Mouse (Mus musculus): Measurements from ENCODE around the gene Ganab.
"Not testable (repeated sequence)": the region's sequence is repeated elsewhere in the genome, so short reads cannot be mapped to it uniquely, and the experiment has no call there.

Ganab gene

DNA sequence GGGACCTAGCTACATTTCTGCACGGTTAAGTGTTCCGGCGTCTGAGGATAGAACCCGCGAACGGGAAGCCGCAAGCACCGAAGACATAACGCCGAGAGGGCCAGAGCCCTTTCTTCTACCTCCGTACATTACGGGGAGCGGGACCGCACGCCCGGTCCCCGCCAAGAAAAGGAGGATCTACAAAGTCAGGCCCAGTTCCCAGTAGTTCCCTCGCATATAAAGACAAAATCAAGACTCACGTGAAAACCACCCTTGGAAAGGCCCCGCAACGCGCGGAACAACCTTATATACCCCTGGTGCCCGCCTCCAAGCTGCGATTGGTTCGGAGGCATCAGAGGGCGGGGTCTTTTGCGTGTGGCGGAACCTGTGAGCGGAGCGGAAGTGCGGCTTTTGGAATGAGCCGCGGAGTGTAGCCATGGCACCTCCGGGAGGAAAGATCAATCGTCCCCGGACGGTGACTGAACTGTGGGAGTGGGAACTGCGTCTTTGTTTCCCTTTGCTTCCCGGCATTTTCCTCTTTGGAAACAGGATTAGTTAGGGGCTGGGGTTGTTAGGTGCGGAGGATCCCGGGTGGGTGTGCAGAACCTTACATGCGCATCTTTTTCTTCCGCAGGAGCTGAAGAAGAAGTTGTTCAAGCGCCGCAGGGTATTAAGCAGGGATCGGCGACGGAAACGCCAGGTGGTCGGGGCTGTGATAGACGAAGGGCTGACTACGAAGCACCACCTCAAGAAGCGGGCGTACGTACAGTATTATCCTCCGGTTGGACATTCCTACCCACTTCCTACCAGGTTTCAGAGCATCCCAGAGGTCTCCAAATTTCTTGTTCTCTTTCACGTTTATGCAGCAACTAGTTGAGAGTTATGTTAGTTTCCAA is 9.1 kb upstream of the Ganab start, which contains the start of the genes 1810009A15Rik and Gm49416:
1810009A15Rik (plus strand) TSS at position 343 of the 875 bp plus-strand sequence.
Gm49416 (plus strand) TSS at position 416 of the 875 bp plus-strand sequence.
- DNase-seq = peak; percentile 96

DNA sequence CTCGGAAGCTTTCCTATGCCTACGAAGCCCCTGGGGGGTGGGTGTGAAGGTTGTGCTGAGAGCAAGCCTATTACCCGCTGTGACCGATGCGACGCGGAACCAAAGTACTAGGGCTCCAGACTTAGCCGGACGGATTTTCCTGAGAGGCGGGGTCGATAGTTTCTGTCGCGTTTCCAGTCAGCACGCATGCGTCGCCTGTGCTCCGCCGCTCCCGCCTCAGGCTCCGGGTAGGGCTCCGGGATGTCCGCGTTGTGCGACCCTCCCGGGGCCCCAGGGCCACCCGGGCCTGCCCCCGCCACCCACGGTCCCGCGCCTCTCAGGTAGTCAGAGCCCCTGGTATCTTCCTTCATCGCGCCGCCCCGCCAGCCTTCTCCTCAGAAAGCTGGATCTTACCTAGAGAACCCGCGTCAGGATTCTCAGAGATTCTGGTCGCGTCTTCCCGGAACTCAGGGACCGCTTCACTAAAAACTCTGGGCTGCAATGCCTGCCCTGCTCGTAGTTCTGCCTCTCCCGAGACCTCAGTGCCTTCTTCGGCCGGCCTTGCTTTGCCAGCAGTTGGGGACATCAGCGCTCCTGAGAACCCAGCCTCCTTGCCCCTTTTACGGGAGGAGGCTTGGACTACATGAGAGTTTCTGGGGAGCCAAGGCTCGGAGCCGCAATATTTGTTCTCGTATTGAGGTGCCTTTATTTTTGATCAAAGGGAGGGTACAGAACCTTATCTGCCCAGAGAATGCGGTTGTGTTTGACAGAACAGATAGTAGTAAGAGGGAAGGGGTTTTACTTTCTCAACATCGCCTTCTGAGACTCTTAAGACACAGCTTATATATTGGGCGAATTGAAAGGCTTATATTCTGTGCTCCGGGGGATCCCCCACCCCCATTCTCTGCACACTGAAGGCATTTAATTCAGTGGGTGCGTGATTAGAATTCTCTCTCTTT is 4.8 kb upstream of the Ganab start, which contains the start of gene Ints5:
Ints5 (plus strand) TSS at position 177 of the 938 bp plus-strand sequence.
- DNase-seq = peak; percentile 86

DNA sequence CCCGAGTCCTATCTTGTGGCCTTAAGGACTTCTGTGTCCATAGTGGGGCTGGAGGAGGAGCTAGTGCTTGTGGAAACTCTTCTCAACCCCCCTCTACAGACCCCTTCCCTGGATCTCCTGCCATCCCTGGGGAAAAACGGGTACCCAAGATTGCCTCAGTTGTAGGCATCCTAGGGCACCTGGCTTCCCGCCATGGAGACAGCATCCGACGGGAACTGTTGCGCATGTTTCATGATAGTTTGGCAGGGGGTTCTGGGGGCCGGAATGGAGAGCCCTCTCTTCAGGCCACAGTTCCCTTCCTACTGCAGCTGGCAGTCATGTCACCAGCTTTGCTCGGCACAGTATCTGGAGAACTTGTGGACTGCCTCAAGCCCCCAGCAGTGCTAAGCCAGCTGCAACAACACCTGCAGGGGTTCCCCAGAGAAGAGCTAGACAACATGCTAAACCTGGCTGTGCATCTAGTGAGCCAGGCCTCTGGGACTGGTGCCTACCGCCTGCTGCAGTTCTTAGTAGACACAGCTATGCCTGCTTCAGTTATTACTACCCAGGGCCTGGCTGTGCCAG is 2.4 kb upstream of the Ganab start:
- no peak for DNase-seq

DNA sequence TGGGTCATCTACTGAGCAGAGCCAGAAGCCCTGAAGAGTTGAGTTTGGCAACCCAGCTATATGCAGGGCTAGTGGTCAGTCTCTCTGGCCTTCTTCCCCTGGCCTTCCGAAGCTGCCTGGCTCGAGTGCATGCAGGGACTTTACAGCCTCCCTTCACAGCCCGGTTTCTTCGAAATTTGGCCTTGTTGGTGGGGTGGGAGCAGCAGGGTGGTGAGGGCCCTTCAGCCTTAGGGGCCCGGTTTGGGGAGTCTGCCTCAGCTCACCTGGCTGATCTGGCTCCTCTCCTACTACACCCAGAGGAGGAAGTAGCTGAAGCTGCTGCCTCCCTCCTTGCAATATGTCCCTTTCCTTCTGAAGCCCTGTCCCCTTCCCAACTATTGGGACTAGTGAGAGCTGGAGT is 1.6 kb upstream of the Ganab start:
- DNase-seq = not testable (repeated sequence)

DNA sequence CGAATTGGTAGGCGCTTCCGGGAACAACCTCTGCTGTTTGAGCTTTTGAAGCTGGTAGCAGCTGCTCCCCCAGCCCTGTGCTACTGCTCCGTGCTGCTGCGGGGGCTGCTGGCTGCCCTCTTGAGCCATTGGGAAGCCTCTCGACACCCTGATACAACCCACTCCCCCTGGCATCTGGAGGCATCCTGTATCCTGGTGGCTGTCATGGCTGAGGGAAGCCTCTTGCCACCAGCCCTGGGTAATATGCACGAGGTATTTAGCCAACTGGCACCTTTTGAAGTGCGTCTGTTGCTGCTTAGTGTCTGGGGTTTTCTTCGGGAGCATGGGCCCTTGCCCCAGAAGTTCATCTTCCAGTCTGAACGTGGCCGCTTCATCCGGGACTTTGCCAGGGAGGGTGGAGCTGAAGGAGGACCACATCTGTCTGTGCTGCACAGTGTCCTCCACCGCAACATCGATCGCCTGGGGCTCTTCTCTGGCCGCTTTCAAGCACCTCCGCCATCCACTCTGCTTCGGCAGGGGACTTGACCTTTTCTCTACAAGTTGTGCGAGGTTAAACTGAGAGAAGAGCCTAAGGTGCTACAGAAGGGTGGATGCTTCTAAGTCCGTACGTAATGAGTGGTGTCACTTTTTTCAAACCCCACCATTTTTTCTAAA is 533 bp upstream of the Ganab start:
- DNase-seq = peak; percentile 30

DNA sequence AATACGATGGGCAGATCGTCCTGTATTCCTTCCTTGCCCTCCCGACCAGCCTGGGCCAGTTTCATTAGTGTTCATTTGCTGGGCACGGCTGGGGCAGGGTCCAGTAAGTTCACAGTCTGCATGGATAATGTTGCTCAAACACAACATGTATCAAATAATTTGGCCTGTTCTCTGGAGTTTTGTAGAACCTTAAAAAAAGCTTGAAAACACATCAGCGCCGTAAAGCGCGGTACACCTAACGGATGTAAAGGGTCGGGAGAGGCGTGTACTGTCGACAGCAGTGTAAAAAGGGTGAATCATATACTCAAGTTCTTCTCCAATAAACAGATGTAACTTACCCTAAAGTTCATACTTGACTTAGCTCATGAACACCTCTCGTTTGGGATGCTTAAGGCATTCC is 705 bp downstream of the Ganab start:
- no peak for DNase-seq

DNA sequence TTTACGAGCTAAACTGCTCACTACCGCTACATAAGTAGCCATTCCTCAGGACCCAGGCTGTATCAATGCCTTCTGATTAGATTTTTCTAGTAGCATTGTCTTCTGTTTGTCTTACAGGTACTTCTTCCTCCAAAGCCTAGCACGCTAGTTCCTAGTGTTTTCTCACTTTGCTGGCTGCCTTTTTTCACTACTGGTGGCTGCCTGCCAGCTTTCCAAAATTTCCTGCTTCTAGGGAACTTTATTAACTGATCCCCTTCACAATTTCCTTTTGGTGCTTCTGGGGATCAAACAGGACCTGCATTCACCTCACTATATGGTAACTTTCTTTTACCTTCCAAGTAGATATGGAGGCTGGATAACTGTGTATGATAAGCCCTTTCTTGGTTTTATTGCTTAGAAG is 1.2 kb downstream of the Ganab start:
- no peak for DNase-seq

DNA sequence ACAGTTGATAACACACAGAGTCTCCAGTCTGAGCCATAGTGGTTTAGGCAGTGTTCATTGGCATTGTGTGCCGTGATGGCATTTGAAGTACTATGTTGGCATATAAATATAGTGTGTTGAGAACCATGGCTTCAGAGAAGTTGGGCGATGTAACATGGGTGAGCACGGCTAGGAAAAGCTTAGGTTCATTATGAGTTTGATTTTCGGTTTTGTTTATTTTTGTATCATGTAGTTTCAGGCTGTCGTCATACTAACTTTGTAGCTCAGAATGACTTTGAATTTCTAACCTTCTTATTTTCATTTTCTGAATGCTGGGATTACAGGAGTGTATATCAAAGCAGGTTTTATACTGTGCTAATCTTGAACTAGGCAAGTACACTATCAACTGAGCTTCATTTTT is 5.5 kb downstream of the Ganab start:
- DNase-seq = no peak

DNA sequence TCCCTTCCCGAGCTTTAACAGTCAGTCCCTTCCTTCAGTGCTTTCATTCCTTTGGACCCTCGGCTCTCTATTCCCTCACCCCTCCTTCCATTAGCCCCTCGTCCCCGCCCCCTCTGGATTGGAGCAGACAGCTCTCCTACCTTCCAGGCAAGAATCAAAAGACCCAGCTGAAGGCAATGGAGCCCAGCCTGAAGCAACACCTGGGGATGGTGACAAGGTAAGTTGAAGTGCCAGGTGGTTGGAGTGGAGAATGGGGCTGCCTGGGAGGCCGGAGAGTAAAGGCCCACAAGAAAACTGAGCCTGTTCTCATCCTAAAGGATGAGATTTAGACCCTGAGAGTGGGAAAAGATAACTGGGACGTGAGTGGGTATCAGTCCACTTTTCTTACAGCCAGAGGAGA is 10.7 kb downstream of the Ganab start:
- DNase-seq = no peak

DNA sequence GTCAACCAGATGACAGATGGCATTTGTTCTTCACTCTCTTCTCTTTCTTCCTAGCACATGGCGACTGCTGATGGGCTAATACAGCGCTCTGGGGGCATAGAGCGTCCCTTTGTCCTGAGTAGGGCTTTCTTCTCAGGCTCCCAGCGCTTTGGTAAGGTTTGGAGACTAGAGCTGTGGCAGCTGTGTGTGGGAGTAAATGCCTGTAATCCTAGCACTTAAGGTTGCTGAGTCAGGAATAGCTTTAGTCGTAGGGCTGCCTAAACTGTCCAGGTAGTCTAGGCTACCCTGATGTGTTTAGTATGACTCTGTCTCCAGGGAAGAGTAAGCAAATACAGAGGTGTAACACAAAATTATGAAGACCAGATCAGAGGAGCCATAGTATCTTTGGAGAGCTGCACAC is 13.9 kb downstream of the Ganab start:
- DNase-seq = peak; percentile 60

DNA sequence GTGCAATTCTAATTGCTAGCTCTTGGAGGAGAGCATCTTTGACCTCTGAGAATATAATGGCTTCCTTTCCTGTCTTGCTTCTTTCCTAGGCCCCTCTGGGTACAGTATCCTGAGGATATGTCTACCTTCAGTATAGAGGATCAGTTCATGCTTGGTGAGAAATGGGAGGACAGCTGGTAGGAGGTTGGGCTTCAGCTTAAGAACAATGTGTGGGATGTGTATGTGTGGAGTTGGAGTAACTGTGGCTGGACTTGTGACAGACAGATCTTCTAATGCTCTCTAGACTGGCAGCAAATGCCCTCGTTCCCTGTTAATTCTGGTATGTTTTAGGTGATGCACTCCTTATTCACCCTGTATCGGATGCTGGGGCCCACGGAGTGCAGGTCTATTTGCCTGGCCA is 16.3 kb downstream of the Ganab start:
- DNase-seq = peak; percentile 57

DNA sequence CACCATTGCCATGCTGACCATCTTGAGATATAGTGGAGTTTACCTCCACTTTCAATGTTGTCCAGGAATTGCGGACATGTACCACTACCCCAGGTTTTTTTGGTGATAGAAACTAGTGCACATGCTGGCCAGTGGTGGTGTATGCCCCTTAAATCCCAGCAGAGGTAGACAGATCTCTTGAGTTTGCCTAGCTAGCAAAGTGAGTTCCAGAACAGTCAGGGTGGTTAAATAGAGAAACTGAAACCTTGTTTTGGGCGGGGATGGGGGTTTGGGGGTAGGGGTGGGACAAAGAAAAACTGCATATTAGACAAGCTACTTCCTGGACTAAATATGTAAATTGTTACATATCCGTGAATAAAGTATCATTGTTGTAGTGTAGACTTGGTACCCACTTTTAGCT is 21.1 kb downstream of the Ganab start:
- no peak for DNase-seq

DNA sequence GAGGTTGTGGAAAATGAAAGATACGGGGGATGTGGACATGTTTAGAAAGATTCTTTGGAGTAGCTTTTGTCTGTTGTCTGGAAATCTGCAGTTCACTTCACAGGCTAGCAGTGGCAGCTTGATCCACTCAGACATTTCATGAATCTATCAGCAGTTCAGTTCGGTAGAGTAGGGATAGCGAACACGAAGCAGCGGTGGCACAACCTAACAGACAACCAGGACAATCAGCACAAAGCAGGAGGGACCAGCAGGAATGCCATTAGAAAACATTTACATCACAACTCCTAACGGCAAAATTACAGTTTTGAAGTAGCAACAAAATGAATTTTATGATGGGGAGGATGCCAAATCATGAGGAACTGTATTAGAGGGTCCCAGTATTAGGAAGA is 21.8 kb downstream of the Ganab start:
- no peak for DNase-seq

DNA sequence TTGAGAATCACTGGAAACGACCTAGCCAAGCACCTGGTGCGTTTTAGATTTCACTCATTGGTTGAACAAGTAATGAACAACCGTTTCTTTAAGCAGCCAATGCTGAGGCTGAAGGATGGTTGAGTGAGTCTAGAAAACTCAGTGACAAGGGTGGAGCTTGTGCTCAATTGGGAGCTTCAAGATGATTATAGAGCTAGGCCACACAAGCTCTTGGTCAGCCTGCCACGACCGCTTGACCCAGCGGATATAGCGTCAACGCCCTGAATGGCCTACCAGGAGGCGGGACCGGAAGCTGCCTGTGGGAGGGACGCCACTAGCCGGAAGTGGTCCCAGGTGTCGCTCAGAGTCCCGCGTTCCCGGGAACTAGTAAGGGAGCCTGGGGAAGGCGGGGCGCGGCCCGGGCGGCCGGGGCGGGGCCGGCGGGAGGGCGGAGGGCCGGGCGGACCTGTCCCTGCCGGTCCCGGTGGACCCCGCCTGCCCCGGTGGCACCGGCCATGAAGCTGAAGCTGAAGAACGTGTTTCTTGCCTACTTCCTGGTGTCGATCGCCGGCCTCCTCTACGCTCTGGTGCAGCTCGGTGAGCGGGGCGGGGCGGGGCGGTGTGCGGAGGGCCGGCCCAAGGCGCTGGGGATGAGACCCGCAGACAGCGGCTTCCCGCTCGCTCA is 22.3 kb downstream of the Ganab start, which contains the start of gene B3gat3:
B3gat3 (plus strand) TSS at position 302 of the 664 bp plus-strand sequence.
- DNase-seq = peak; percentile 96

DNA sequence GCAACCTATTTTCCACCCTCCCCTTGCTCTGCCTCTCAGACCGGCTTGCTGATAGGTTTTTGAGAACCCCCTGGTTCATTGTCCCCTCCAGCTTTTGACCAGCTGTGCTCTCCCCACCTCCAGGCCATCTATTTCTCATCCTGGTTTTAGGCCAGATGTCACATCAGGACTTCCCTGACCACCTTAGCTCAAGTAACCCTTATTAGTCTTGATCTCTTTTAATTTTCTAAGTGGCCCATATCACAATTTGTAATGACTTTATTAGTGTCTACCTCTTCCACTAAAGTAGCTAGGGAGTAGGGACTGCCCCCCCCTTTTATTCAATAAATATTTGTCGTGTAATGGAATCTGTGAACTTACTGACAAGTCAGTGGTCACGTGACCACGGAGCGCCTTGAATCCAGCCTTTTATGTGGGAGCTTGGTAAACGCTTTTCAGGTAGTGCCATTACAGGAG is 23.0 kb downstream of the Ganab start:
- DNase-seq = no peak

DNA sequence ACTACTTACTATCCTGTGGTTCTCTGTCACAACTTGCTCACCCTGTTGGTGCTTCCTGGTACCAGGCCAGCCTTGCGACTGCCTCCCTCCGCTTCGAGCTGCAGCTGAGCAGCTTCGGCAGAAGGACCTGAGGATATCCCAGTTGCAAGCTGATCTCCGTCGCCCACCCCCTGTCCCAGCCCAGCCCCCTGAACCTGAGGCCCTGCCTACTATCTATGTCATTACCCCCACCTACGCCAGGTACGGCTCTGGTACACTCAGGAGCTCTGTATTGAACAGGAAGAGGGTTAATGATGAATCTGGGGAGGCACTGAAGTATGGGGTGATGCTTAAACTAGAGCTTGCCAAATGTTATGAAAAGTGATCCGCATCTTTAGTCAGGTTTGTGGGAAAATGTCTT is 23.9 kb downstream of the Ganab start:
- no peak for DNase-seq

DNA sequence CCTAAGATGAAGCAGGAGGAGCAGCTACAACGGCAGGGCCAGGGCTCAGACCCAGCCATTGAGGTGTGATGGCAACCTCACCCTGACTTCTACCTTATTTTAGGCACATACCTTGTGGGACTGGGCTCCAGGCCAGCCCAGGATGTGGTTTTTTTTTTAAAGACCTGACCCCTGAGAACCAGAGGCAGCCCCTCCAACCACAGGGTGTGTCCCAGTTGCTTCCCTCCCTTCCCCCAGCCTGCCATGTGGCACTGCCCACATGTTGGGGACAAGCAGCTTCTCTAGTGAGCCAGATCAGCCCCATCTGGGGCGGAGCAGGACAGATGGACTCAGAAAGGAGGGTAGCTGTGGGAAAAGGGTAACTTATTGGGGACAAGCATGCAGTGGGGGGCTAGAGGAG is 28.9 kb downstream of the Ganab start:
- peak; percentile 25 for DNase-seq

DNA sequence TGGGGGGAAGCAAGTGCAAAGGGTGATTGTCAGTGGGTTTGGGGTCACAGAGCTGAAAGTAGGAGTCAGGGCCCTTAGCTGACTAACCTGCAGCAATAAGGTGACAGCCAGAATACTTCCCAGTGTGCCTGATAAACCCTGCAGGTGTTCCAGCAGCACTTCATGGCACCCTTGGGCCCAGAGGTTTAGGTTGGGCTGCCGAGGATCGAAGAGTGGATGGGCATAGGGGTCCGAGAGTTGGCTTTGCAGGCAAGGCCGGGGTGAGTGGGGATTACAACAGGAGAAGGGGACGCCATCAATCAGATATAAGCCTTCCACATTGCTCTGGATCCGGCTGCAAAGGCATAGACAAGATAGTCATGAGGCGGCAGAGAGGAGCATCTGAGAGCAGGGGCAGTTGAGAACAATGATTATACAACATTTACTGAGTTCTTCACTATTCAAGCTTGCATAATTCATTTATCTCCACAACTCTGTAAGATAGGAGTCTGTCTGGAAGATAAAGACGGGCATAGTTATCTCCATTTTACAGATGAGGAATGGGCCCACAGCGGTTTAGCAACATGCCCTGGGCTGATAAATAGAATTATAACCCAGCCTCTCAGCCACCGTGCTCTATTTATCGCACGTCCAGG is 30.1 kb downstream of the Ganab start:
- no peak for DNase-seq

DNA sequence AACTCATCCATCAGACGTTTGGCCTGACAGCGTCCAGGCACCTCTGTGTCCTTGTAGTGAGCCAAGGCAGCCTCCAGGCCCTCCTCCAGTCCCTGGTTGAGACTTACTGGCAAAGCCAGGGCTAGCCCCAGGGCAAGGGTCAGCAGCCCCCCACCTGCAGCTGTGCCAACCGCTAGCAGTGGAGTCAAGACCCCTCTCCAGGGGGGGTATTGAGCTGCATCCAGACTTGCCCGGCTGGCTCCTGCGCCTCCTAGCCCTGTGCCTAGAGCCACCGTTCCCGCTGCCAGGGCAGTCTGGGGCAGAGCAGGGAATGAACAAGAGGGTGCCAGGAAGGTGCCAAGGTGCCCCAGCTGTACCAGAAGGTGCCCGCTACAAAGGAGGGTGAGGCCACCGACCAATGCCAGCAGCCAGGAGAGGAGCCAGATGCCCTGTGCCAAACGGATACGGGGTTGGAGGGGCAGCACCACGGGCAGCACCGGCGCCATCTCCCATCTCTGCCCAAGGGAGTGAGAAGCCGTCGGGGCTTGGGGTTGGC is 30.9 kb downstream of the Ganab start:
- no peak for DNase-seq

DNA sequence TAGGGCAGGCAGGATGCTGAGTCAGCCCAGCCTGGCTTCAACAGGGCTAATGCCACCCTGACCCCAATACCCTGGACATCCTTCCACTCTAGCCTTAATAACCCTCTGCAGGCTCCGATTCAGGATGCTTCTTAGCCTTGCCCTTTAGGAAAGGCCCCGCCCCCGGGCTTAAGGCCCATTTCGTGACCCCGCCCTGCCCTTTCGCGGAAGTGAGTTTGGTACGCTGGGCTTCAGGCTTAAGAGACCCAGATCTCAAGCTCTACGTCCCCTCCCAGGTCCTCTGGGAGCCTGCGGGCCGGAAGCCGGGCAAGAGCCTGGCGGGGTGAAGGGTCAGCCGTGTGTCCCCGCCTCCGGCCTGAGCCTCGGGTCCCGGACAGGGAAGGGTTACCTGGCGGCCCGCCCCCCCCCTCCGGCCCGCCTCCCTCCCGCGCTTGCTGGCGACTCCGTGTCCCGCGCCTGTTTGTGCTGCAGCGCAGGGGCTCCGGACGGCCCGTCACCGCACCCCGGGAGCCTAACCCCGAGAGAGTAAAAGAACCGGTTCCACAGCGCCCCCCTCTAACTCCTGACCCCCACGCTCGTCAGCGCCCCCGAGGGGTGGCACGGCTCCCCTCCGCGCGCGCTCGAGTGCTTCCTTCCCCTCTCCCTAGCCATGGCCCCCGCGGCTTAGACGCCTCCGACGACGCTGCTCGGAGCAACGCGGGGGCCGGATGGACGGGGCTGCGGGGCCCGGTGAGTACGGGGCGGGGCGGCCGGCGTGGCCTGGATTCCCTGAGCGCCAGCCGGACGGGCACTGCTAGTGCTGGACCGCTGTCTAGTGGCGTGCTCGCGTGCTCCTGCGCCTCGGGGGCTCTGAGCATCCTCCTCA is 31.6 kb downstream of the Ganab start, which contains the start of the genes Rom1 and Eml3:
Rom1 (minus strand) TSS at position 133 of the 865 bp plus-strand sequence.
Eml3 (plus strand) TSS at position 329 of the 865 bp plus-strand sequence.
- no peak for DNase-seq

All from right cerebral cortex, adult 18-20 months (tissue).